Mouse (Mus musculus) limb, embryonic 14.5 days (tissue): Measurements from ENCODE around the gene Gm20908. TPM values are rescaled to one million over a fixed set of nuclear protein-coding genes. Genes with fewer than 3 reads are reported as not detected.
"Not testable (repeated sequence)": the region's sequence is repeated elsewhere in the genome, so short reads cannot be mapped to it uniquely, and the experiment has no call there.

Source experiments
- ATAC-seq: fragments of 200-750 bp; cut with Nextera tagmentation; 2 replicates; pipeline ENCODE4 v1.8.0; 2017; ENCODE audit warnings: low read depth, moderate number of reproducible peaks, moderate TSS enrichment; ENCODE audit not compliant: low FRiP score
- DNase-seq: peaks from one replicate; pipeline ENCODE4 v3.0.0-alpha.2; 2015; ENCODE audit warnings: low spot score
- H3K27ac ChIP-seq: fragments of 300-500 bp; sonication (generic); replicated peaks from 2 replicates; pipeline ENCODE4 v1.5.1; 2014; ENCODE audit warnings: low read depth, mild to moderate bottlenecking, low read length, moderate library complexity, mixed read lengths
- H3K27me3 ChIP-seq: fragments of 300-500 bp; sonication (generic); 2 replicates; pipeline ENCODE4 v1.6.1; 2014; ENCODE audit warnings: low read length, mixed read lengths; ENCODE audit not compliant: control insufficient read depth, insufficient read depth
- H3K36me3 ChIP-seq: fragments of 300-500 bp; sonication (generic); 2 replicates; pipeline ENCODE4 v1.6.1; 2014; ENCODE audit warnings: mild to moderate bottlenecking, low read length, moderate library complexity, mixed read lengths; ENCODE audit not compliant: control insufficient read depth, insufficient read depth
- H3K4me1 ChIP-seq: fragments of 300-500 bp; sonication (generic); 2 replicates; pipeline ENCODE4 v1.6.1; 2014; ENCODE audit warnings: antibody characterized with exemption, low read length, mixed read lengths; ENCODE audit not compliant: control insufficient read depth, insufficient read depth
- H3K4me2 ChIP-seq: fragments of 300-500 bp; sonication (generic); replicated peaks from 2 replicates; pipeline ENCODE4 v1.6.1; 2014; ENCODE audit warnings: low read depth, mild to moderate bottlenecking, low read length, moderate library complexity; ENCODE audit not compliant: severe bottlenecking
- H3K4me3 ChIP-seq: fragments of 300-500 bp; sonication (generic); replicated peaks from 2 replicates; pipeline ENCODE4 v1.5.1; 2014; ENCODE audit warnings: low read length
- H3K9ac ChIP-seq: fragments of 300-500 bp; sonication (generic); 2 replicates; pipeline ENCODE4 v1.6.1; 2014; ENCODE audit warnings: mild to moderate bottlenecking, low read depth, low read length, moderate library complexity; ENCODE audit not compliant: severe bottlenecking
- H3K9me3 ChIP-seq: fragments of 300-500 bp; sonication (generic); 2 replicates; pipeline ENCODE4 v1.6.1; 2016; ENCODE audit warnings: low read length; ENCODE audit not compliant: control insufficient read depth
- WGBS: fragments of 180-500 bp; shearing (Covaris S2); extraction: QIAGEN DNeasy Blood & Tissue Kit; methylation state at CpG from one replicate; pipeline ENCODE4 v1.1.7; 2014; 5-methylcytosine and 5-hydroxymethylcytosine counted together
- polyA plus RNA-seq, 2 experiments: library from polyadenylated mRNA; depleted of rRNA in 1 of 2; stranded (reverse) in 1 of 2; unstranded in 1 of 2; fragments of >200 nt; fragmentation: Nextera tagmentation in 1 of 2; extraction: Ambion mirVana in 1 of 2; gene quantifications; 2 replicates each; pipeline versions ENCODE4 v1.2.1 to v1.2.3; 2012 to 2014

Gm20908 gene
- not detected in 2 replicates for polyA plus RNA-seq (2012; rRNA removed)
- polyA plus RNA-seq (2014; fragmentation: Nextera tagmentation; extraction: Ambion mirVana) = not detected in 2 replicates

- not testable (repeated sequence) for H3K4me1 ChIP-seq, H3K4me3 ChIP-seq, ATAC-seq, H3K9ac ChIP-seq, H3K36me3 ChIP-seq, H3K9me3 ChIP-seq, H3K4me2 ChIP-seq, H3K27me3 ChIP-seq, DNase-seq, H3K27ac ChIP-seq
- no CpG with 5 or more reads among the region's 6 CpGs for WGBS
These were observed at the start of gene Gm20908 for GRCm38 (mm10) chrY:64472966-64473365. TSS of gene Gm20908 (plus strand) at chrY:64473266.
